Mouse (Mus musculus) cortical plate, adult 2 months (tissue): ENCODE results near the gene Armc12.

Experiments
- CTCF ChIP-seq: fragments of 200-500 bp; IDR thresholded peaks from 2 replicates; pipeline ENCODE4 v1.5.1; 2011; ENCODE audit warnings: mild to moderate bottlenecking, control low read depth, low read length; ENCODE audit not compliant: insufficient read depth; ENCODE audit errors: extremely low read depth
- POLR2A ChIP-seq: fragments of 200-500 bp; IDR thresholded peaks from 2 replicates; pipeline ENCODE4 v1.6.1; 2011; ENCODE audit warnings: mild to moderate bottlenecking, low read length, control low read depth; ENCODE audit not compliant: insufficient read depth; ENCODE audit errors: extremely low read depth

DNA sequence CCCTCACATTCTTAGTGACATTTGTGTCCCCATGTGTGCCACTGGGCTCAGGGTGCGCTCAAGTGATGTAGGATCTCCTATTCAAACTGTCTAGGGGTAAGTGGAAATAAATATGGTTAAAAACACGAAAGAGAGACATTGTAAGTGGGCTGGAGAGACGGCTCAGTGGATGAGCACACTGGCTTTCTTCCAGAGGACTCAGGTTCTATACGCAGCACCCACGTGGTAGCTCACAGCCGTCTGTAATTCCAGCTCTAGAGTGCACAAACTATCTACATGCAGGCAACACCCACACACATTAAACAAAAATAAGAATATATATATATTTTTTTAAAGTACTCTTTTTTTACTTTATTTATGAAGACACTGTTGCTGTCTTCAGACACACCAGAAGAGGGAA is 42.3 kb downstream of the Armc12 start:
- TF ChIP-seq POLR2A (no peak), CTCF (no peak)
